Mouse (Mus musculus): Measurements from ENCODE around the gene Arhgap19. TPM values are rescaled to one million over a fixed set of nuclear protein-coding genes. Genes with fewer than 3 reads are reported as not detected.
A peak's percentile ranks its signal among the peaks of the same experiment; 100 is the strongest.

Gene Arhgap19
- total RNA-seq, 2 experiments from 2014 or later: 3.5 to 4.1 TPM

GRCm38 (mm10) chr19:41832501-41833201 is 30.8 kb upstream of the Arhgap19 start:
- peak in 1 of 2 experiments; percentile 6 for DNase-seq (ENCODE audit: low spot score in 2 of 2)

- peak in 1 of 2 experiments; percentile 10 for DNase-seq (ENCODE audit: low spot score in 2 of 2)
Measured at GRCm38 (mm10) chr19:41831718-41832391, 30.0 kb upstream of the Arhgap19 start.

DNA sequence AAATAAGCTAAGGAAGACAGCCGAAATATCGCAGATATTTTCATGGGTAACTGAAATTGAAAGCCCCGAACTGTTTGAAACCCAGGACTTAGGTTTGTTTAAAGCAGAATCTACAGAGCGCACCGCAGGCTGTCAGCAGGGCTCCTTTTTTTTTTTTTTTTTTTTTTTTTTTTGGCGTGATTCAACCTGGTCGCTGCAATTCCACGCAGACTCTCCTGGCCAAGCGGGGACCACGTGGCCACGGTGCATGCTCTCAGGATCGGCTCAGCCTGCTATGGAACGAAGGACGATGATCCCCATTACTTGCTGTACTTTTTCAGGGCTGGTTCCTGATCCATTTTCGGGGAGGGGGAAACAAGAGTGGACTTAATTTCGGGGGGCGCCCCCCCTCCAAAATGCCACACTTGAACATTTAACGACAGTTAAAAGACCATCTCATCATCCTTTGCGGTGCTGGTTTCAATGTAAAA is 29.3 kb upstream of the Arhgap19 start:
- DNase-seq (ENCODE audit: low spot score in 2 of 2): peak in 1 of 2 experiments; percentile 27

- DNase-seq (ENCODE audit: low spot score in 2 of 2): peak; percentile 65 to 79
Measured at GRCm38 (mm10) chr19:41830106-41831031, 28.5 kb upstream of the Arhgap19 start.

GRCm38 (mm10) chr19:41829381-41830105 is 27.7 kb upstream of the Arhgap19 start, which contains the start of gene Frat1:
TSS of gene Frat1 (plus strand) at chr19:41829970.
- peak; percentile 90 to 95 for DNase-seq (ENCODE audit: low spot score in 2 of 2)

- no peak for DNase-seq (ENCODE audit: low spot score in 2 of 2)
Measured at GRCm38 (mm10) chr19:41828941-41829340, 27.1 kb upstream of the Arhgap19 start.

DNA sequence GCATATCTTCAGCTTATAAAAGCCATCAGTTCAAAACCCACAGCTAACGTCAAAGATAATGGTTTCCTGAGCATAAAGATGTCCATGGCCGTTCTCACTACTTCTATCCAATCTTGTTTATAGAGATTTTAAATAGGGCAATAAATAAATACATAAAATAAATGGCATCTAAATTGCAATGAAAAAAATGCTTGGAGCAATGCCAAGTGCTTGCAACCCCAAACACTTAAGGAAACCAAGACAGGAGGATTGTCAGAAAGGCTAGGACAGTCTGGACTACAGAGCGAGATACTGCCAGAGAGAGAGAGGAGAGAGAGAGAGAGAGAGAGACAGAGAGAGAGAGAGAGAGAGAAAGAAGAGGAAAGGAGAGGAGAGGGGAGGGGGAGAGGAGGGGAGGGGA is 24.7 kb upstream of the Arhgap19 start:
- no peak for DNase-seq (ENCODE audit: low spot score in 2 of 2)

DNA sequence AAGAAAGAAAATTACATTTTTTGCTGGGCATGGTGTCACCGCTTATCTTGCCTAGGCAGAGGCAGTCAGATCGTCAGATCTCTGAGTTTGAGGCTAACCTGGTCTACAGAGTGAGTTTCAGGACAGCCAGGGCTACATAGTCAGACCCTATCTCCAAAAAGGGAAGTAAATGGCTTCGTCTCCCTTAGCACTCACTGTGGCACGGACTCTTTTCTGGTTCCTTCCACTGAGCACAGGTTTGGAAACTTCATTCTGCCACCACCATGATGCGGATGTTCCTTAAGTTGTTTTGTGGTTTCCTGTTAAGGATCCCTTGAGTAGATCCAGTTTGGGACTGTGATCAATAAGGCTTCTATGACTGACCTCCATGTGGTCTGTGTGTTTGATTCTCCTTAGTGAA is 23.1 kb upstream of the Arhgap19 start:
- no peak for DNase-seq (ENCODE audit: low spot score in 2 of 2)

DNA sequence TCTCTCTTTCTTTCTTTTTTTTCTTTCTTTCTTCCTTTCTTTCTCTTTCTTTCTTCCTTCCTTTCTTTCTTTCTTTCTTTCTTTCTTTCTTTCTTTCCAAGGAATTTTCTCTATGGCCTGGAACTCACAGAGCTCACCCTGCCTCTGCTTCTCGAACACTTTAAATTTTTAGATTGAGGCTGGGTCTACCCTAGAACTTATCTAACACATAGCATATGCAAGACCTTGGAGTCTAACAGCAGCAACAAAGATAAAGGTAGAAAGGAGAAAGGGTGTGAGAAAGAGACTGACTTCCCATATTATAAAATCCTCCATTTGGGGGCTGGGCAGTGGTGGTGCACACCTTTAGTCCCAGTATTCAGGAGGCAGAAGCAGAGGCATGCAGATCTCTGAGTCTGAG is 20.7 kb upstream of the Arhgap19 start:
- DNase-seq (ENCODE audit: low spot score in 2 of 2): no peak

DNA sequence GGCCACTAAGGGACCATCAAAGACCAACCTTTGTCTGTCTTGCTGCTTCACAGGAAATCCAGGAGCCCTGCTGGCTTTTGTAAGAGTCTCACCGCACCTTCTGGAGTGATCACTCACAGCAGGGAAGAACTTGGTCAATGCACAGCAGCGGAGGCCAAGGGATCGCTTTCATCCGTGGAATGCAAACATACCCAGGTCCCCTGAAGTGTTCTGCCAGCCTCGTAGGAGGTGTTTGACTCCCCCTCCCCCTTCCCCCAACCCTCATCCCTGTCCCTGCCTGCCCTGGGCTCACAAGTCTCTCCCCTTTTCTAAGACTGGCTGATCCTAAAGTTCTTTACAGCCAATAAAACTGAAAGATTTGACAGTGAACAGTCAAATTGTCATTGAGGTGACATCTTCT is 19.6 kb upstream of the Arhgap19 start:
- no peak for DNase-seq (ENCODE audit: low spot score in 2 of 2)

GRCm38 (mm10) chr19:41818749-41819148 is 16.9 kb upstream of the Arhgap19 start:
- no peak for DNase-seq (ENCODE audit: low spot score in 2 of 2)

DNA sequence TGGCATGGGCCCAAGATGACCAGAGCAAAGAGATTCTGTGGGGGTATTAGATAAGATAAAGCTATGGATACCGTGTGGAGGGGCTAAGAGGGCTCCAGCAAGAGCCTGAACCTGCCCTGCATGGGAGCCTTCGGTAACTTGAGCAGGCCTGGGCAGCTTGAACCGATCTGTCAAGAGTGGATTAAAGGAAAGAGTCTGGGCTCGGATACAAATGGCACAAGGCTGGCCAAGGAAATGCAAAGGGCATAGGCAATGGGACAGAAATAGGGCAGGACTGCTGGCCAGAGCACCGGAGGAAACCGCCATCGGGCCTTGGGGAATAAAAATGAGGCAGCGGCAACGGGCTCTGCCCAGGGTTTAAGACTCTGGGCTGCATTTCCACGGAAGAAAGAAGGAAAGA is 15.5 kb upstream of the Arhgap19 start:
- no peak for DNase-seq (ENCODE audit: low spot score in 2 of 2)

DNA sequence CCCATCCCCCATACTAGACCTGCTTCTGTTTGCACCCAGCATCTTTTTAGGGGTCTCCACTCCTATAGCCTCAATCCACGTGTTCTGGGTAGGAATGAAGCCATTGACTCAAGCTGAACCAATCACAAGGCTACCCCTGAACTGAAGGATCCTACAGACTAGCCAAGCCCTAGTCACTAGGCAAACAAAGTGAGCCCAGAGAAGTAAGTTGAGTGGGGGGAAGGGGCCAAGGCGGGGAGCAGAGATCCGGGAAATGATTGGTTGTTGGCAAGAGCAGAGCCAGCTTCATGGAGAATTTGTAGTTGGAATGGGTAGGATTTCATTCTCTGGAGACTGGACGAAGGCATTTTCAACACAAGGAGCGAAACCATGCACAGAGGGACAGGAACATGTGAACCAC is 15.1 kb upstream of the Arhgap19 start:
- no peak for DNase-seq (ENCODE audit: low spot score in 2 of 2)

GRCm38 (mm10) chr19:41816410-41816809 is 14.6 kb upstream of the Arhgap19 start:
- no peak for DNase-seq (ENCODE audit: low spot score in 2 of 2)

DNA sequence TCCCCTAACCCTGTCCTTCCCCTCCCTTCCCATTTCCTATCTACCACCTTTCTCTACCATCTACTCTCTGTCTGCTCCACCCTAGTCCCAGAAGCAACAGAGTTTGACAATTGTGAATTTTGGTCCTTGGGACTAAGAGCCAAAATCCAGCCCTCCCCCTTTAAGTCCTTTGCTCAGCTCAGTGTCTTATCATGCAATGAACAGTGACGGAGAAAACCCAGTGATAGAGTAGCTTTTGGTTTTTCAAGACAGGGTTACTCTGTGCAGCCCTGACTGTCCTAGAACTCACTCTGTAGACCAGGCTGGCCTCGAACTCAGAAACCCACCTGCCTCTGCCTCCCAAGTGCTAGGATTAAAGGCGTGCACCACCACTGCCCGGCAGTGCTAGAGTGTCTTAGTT is 11.5 kb upstream of the Arhgap19 start:
- no peak for DNase-seq (ENCODE audit: low spot score in 2 of 2)

DNA sequence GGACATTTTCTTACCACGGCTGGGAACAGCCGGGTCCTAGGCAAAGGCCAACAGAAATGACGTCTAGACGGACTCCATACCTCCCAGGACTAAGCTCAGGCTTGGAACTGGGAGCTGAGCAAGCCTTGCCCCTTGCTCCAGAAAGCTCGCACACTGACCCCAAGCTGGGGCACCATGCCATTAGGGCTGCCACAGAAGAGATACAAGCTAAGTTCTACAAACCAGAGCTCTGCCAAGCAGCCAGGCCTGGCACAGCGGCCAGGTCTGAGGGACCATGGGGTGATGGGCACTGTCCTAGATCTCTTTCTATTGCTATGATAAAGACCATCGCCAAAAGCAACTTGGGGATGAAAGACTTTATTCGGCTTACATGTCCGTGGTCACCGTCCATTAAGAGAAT is 10.7 kb upstream of the Arhgap19 start:
- no peak for DNase-seq (ENCODE audit: low spot score in 2 of 2)

DNA sequence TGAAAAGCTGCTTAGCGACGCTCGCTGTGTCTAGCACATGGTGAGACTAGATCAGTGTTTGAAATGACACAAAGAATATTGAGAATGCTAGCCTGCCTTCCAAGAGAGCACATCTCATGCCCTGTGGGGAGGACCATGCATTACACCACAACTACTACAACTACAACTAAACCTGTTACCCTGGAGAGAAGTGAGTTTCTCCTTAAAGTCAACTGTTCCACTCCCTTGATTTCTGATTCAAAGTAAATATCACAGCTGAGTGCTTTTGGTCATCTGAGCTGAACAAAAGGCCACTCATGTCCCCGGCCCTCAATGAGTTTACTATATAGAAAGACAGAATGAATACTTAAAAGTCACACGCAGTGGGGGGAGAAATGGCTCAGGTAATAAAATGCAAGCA is 8.2 kb upstream of the Arhgap19 start:
- no peak for DNase-seq (ENCODE audit: low spot score in 2 of 2)

DNA sequence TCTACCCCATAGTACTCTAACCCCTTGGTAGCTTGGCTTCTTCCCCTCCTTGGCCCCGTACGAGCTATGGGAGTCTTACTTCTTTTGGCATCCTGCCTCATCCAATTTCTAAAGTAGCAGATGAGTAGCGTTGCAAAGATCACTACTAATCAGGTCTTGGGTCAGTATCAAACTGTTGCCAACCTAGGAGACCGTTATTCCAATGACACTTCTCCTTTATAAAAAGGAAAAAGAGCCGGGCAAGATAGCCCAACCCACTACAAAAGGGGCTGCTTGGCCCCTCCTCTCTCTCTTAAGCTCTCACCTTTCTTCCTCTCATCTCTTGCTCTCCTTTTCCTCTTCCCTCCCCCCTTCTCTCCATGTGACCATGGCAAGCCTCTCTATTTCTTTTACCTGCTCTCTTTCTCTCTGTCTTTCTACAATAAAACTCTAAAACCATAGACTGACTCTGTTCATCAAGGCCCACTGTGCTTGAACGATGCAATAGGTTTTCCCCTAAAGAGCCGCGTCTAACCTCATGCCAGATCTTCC is 6.3 kb upstream of the Arhgap19 start:
- no peak for DNase-seq (ENCODE audit: low spot score in 2 of 2)

DNA sequence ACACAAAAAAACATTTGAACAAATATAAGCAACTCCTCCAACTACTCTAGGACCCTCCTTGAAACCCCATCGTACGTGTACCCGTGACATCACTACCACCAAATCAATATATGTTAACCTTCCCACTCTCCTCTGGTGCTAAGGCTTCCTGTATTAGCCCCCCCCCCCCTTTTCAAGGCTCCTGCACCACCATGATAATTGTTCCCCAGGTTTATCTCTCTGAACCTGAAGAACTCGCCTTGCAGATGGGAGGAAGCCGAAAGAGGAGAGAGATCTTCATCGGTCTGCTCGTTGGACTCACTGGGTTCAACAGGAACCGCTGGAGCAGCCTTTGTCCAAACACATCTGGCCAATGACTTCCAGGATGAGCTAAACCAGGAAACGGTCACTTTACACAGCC is 5.7 kb upstream of the Arhgap19 start:
- DNase-seq (ENCODE audit: low spot score in 2 of 2): no peak

- DNase-seq (ENCODE audit: low spot score in 2 of 2): no peak
Measured at GRCm38 (mm10) chr19:41805831-41806230, 4.0 kb upstream of the Arhgap19 start.

DNA sequence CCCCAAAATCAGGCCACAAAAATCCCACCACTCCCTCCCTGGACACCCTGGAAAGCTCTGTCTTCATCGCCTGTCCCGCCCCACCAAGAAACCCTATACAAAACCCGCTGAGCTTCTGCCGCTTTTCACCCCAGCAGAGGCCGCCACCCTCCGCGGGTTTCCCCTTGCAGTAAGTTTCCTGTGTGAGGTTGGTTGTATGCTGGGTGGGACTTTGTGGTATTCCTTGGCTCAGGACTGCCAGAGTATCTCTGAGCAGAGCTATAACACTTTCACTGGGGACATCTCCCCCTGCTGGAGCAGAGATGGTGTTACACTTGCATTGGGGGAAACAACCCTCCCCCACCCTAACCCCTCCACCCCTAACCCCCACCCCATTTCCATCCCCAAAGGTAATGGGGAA is 1.5 kb upstream of the Arhgap19 start:
- peak in 1 of 2 experiments; percentile 13 for DNase-seq (ENCODE audit: low spot score in 2 of 2)

All from layer of hippocampus, postnatal 14 days (tissue).